Mouse (Mus musculus) gastrocnemius, adult 2 months (tissue): ENCODE measurements around the gene Sugct. TPM values are rescaled to one million over a fixed set of nuclear protein-coding genes. Genes with fewer than 3 reads are reported as not detected.

Source experiments
- DNase-seq: peaks from one replicate; pipeline ENCODE4 v3.0.0; 2022
- H3K27ac ChIP-seq: fragments of 200-600 bp; 2 replicates; pipeline ENCODE4 v1.8.1; 2022; ENCODE audit warnings: mild to moderate bottlenecking
- H3K4me3 ChIP-seq: fragments of 200-600 bp; 2 replicates; pipeline ENCODE4 v1.8.1; 2022; ENCODE audit warnings: mild to moderate bottlenecking, moderate library complexity
- CTCF ChIP-seq: fragments of 200-600 bp; IDR thresholded peaks from 2 replicates; pipeline ENCODE4 v1.8.1; 2022; ENCODE audit warnings: antibody characterized with exemption, mild to moderate bottlenecking, moderate library complexity
- intact Hi-C: fragments of 180-260 bp; cut with DNase I; formaldehyde crosslinking; loops from one replicate; pipeline ENCODE4 v1.15.1; 2025
- long read RNA-seq, 2 experiments: library from polyadenylated mRNA; stranded (forward); transcript quantifications; one replicate each; pipeline ENCODE4 v2.0.0; 2021
- total RNA-seq, 2 experiments: library from RNA; stranded (reverse); gene quantifications; 2 replicates each; pipeline ENCODE4 v1.2.3; 2021

The Sugct gene
- total RNA-seq = 1 to 10 TPM in 1 of 2 experiments, under 1 TPM in 1; 0.82 to 1.4 TPM
- long read RNA-seq, experiment 1, transcript Sugct-202 (3 exons, 1,351 nt) = major isoform, 5 of 8 reads
- long read RNA-seq, experiment 1, partial matches to known transcripts = 2 of 8 reads
- long read RNA-seq, experiment 1, other reads (novel, unspliced or antisense) = 1 of 8 reads
- long read RNA-seq, experiment 2, partial matches to known transcripts = 0 of 2 reads
- long read RNA-seq, experiment 2, other reads (novel, unspliced or antisense) = 1 of 2 reads

DNA sequence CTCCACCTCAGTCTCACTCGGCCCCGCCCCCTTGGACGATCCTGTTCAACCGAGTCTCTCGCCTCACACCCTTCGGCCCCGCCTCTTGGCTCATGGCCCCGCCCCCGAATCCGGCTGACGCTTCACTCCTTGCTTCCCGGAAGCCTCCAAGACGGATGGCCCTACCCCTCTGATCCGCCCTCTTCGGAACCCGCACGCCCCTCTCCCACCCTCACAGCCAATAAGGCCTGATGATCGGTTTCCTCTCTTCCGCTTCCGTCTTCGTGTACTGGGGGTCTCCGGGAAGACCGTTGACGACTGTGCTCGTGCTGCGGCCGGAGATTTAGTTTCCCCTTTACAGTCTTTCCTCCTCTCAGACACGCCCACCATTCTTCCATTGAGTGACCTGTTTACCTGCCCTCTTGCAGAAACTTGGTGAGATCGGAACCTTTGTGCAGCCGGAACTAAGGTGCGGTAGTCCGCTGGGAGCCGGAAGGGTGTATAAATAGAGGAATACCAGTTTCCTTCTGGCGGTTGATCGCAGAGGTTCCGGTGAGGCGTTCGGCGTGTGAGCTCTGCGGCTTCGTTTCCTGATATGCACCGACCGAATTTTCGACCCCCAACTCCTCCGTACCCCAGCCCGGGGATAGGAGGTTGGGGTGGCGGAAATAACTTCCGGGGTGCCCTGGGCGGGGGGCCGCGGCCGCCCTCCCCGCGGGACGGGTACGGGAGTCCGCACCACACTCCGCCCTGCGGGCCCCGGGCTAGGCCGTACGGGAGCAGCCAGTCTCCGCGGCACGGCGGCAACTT lies at the start of gene Sugct, which contains the start of gene Mplkip:
Sugct (minus strand) TSS at position 643 of the 789 bp plus-strand sequence.
Mplkip (plus strand) TSS at position 282 of the 789 bp plus-strand sequence.
- intact Hi-C loops = loop anchor here (2.0 to 5.0 kb wide), 4 partner anchors 47 to 297 kb away; partner anchors contain the start of genes Cdk13, Rala and Yae1d1
- no peak for TF ChIP-seq CTCF
- Histone ChIP-seq H3K4me3 (peak within 1 kb of the TSS; percentile 88), H3K27ac (peak within 1 kb of the TSS; percentile 97)
- DNase-seq = peak; percentile 100

DNA sequence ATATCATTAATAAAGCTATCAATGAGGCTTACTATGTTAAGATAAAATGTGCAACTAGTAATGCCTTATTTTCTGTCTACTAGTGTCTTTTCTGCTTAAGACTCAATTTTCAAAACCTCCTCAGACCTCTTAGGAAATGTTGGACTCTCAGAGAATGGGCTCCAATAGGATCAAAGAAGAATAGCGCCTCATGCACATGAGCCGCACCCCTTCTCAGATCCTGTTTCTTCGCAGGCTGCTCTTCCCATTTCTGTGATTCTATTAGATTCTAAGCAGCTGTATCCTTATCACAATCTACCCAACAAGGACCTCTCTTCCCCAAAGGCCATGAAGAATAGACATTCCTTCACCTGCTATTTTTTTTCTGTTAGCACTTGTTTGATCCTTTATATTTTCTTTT lies 33.4 kb upstream of the Sugct start:
- intact Hi-C loops = no loop called here
- Histone ChIP-seq H3K4me3 (no peak overlapping the region), H3K27ac (no peak overlapping the region)
- no peak for TF ChIP-seq CTCF
- no peak for DNase-seq

DNA sequence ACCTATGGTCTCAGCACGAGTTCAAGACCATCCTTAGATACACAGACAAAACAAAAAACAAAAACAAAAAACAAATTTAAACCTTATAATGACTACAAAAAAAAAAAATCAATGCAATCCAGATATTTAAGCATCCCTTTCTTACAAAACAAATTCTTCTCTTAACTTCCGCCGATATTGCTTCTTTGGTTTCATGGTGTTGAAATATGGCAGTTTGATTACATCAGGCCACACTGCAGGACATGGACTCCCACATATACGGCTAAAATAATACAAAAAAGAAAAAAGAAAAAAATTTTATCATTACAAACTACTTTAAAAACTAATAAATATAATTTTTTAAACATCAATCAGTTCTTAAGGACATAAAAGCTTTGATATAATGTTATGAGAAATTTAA lies 32.6 kb upstream of the Sugct start:
- TF ChIP-seq CTCF = no peak

DNA sequence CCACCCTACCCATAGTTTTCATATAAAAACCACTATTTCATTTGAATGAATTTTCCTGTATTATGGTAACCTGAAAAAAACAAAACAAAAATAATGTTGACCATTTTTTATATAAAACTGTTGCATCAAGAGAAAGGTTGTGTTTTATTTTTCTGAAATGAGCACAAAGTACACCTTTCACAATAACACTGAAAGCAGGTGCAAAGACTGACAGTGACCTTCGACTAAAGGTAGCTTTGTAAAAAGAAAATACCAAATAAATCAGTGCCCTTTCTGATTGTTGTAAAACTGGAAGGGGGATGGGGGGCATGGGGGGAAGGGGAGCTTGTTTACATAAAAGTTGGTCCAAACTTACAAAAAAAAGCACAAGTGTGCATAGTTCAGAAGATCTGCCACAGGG lies 22.0 kb upstream of the Sugct start:
- Histone ChIP-seq H3K4me3 (no peak overlapping the region), H3K27ac (no peak overlapping the region)
- TF ChIP-seq CTCF = no peak
- DNase-seq = no peak
- intact Hi-C loops = no loop called here

More for the DNA sequence above, 32.6 kb upstream of the Sugct start:
- intact Hi-C loops = no loop called here
- H3K4me3 ChIP-seq = no peak overlapping the region
- H3K27ac ChIP-seq = no peak overlapping the region
- no peak for DNase-seq

DNA sequence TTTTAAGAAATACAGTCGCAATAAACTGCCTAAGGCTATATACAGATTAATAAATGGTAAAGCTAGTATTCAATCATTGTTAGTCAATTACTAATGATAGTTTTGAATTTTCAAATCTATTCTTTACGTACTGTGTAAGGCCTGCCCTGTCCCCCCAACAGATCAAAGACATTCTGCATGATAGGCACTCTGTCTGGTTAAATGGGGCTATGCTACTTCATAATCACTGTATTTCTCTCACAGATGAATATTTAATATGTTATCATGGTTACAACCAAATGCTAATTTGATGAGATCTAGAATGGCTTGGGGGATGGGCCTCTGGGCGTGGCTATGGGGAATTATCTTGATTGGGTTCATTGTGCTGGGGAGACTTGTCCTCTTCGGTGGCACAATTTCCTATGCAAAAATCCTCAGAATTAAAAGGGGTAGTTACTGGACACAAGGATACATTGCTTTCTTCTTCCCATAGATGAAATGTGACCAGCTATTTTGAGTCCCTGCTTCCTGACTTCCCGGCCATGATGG lies 13.5 kb upstream of the Sugct start:
- H3K4me3 ChIP-seq = no peak overlapping the region
- intact Hi-C loops = no loop called here
- no peak for DNase-seq
- H3K27ac ChIP-seq = no peak overlapping the region
- TF ChIP-seq CTCF = no peak

DNA sequence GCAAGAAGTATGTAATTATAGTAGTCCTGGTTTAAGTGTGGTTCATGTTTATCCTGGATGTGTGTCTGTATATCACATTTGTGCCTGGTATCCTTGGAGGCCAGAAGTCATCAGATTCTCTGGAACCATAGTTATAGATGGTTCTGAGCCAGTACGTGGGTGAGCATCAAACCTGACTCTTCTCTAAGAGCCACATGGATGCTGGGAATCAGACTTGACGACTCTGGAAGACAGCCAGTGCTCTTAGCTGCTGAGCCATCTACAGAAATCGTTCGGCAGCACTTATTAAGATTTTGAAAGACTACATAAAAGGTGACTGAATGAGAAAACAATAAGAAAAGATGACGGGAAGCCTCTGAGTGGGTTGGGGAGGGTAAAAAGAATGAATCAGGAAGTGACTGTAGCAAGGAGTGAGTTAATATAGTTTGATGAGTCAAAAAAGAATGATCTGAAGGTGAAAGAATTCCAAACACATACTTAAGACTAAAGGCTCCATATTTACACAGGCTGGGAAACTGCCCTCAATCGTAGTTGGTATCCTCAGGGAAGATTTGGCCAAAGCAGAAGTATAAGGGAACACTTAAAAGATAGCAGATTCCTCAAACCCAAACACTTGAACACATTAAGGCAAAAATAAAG lies 10.0 kb upstream of the Sugct start:
- no peak for DNase-seq
- H3K4me3 ChIP-seq = no peak overlapping the region
- no peak for TF ChIP-seq CTCF
- H3K27ac ChIP-seq = no peak overlapping the region
- intact Hi-C loops = no loop called here

DNA sequence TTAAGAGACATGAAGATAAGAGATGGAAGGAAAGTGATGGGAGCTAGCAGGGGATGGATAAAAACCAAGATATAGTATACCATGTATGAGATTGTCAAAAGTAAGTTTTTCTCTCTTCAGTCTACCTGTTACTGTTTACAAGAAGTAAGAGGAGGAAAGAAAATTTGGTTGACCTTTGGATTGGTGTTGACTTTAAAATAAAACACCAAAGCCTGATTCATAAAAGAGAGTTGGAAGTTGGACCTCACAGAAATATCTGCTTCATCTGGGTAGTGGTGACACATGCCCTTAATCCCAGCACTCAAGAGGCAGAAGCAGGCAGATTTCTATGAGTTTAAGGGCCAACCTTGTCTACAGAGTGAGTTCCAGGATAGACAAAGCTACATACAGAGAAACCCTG lies 7.0 kb upstream of the Sugct start:
- intact Hi-C loops = no loop called here
- no peak overlapping the region for H3K4me3 ChIP-seq
- no peak for DNase-seq
- H3K27ac ChIP-seq = no peak overlapping the region
- TF ChIP-seq CTCF = no peak

DNA sequence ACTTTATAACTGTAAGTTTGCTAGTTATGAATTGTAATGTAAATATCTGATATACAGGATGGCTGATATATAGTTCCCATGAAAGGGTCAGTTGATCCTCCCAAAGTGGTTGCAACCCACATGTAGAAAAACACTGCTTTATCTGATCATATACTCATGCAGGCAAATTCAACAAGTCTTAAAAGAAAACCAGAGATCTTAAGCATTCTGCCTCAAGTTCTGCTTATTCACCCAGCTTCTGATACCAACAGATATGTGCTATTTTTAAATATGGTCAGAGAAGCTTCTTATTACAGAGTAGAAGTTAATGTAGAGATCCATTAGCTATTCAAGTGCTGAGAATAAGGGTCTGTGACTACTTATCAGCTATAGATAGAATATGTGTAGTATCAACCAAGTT lies 6.0 kb upstream of the Sugct start:
- no peak for TF ChIP-seq CTCF
- no peak for DNase-seq
- intact Hi-C loops = no loop called here
- H3K4me3 ChIP-seq = no peak overlapping the region
- no peak overlapping the region for H3K27ac ChIP-seq

DNA sequence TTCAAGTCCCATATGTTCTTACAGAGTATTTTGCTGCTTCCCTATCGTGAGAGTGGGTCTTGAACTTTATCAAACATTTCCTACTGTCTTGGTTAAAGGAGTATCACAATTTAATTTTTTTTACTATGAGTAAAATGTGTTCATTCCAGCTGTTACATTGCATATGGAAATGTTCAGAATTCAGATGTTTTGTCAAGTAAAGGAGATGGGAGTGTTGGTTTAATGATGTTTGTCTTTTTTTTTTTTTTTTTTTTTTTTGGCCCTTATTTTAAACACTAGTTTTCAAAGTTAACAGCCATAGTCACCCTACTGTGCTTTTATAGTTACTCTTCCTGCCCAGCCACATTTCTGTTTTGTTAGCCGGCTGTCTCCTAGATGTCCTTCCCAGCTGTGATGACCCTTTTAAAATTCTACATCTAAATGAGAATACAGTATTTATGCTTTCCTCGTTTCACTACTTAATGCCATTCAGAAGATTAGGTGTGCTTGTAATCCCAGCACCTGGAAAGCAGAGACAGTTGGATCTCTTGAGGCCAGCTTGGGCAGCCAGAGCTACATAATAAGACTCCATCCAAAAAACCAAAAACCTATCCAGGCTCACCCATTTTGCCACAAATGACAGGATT lies 4.8 kb upstream of the Sugct start:
- no peak overlapping the region for H3K27ac ChIP-seq
- TF ChIP-seq CTCF = no peak
- intact Hi-C loops = no loop called here

DNA sequence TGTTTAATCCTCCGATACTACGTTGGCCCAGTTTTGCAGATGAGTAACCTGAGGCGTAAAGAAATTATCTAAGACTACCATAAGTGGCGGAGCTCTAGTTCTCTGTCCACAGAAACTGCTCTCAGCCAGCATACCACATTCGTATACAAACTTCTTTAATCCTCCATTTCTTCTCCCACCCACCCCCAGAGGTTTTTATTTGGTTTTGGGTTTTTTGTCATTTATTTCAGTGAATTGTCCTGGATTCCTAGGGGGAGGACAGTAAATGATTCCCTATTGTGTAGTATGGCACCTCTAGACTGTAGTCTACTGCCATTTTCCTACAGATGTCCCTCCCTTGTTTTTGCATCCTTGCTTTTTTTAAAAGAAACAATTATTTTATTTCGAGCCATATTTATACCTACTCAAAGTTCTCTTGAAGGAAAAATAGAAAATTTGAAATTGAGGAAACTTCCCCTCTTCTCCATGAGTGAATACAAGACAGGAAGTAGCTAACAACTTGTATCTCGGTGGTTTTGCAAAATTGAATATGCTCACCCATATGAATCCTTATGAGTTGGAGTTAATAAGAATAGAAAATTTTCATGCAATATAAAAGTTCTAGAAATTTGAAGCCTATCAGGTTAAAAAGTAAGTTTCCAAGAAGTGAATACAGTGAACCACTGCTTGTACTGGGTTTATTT lies 686 bp upstream of the Sugct start:
- DNase-seq = no peak
- intact Hi-C loops = loop anchor here (2.0 to 5.0 kb wide), 2 partner anchors 46 to 109 kb away; partner anchors contain the start of gene Cdk13
- H3K4me3 ChIP-seq = peak overlapping the region; percentile 88
- H3K27ac ChIP-seq = peak overlapping the region; percentile 97
- no peak for TF ChIP-seq CTCF

More for the DNA sequence above, 4.8 kb upstream of the Sugct start:
- no peak overlapping the region for H3K4me3 ChIP-seq
- no peak for DNase-seq

DNA sequence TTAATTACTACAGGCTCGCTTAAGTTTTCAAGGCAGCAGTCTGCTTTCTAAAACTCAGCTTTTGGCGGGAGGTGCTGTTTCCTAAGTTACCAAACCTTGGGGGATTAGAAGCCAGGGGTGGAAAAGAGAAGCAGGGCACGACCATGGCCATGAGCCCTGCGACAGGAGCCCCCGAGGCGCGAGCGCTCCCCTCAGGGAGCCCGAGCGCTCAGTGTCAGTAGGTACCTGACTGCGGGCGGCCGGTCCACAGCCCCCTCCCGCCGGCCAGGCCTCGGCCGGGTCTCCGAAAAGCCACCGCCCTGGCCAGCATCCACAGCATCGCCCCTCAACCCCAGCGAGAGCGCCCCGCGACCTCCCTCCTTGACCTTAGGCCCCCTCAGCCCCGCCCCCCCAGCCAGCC lies 939 bp downstream of the Sugct start:
- intact Hi-C loops = loop anchor here (2.0 to 5.0 kb wide), 3 partner anchors 110 to 298 kb away; partner anchors contain the start of genes Cdk13, Rala and Yae1d1

More for the DNA sequence above, 939 bp downstream of the Sugct start:
- peak overlapping the region; percentile 91 for H3K27ac ChIP-seq
- H3K4me3 ChIP-seq = peak overlapping the region; percentile 88
- no peak for TF ChIP-seq CTCF
- no peak for DNase-seq
